ENCODE assay signal across 7 mouse cellular contexts in the genomic region with DNA sequence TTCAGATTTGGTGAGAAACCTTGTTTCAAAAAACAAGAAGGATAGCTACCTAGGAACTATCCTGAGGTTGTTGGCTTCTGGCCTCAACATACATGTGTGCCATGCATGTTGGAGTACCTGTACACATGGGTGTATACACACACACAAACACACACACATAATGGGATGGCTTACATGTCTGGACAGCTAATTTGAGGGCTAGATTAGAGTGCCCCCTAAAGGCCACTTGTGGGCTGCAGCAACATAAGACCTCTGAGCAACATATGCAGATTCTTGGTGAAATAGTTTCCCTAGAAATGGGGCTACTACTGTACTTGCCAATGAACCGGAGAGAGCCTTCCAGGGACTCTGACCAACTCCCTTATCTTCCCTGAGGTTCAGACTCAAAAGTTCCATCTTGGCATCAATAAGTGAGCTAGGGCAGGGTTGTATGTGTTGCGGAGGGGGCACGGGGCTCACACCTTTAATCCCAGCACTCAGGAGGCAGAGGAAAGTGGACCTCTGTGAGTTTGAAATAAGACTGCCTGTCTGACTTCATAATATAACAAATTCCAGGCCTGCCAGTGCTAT. TPM values are rescaled to one million over a fixed set of nuclear protein-coding genes. Genes with fewer than 3 reads are reported as not detected.
A peak's percentile ranks its signal among the peaks of the same experiment; 100 is the strongest.
DNase-seq lines count a peak whose midpoint lies in the region; TF ChIP-seq lines count a peak whose summit lies in the region.

No protein-coding gene starts in this region.

- no peaks in the 10 kb centered on the region for H3K4me1 ChIP-seq in ES-E14 (ENCODE audit: control insufficient read depth in 2 of 2, insufficient read depth in 2 of 2, low read length in 2 of 2, poor library complexity in 1 of 2)

- intact Hi-C loops in left cerebral cortex, postnatal 14 days (cut with DNase I), result loop anchor here (2.0 kb wide), 1 partner anchor 100 kb away; no protein-coding TSS in a partner anchor
- intact Hi-C loops in left cerebral cortex, postnatal 36 days (cut with DNase I), result loop anchor here (2.0 kb wide), 1 partner anchor 100 kb away; no protein-coding TSS in a partner anchor

- peak; percentile 40 to 41 for DNase-seq in left cerebral cortex, postnatal 14 days (ENCODE audit: low spot score in 2 of 2)
- DNase-seq in left cerebral cortex, postnatal 36 days (ENCODE audit: low spot score in 2 of 2), result no peak
- DNase-seq in ES-E14 (ENCODE audit: low read depth, low spot score), result peak; percentile 36
- DNase-seq in adrenal gland, postnatal 36 days, result peak; percentile 54 to 65
- peak; percentile 50 for DNase-seq in fibroblast of lung, adult 2 months (ENCODE audit: low read depth)
- peak; percentile 56 to 57 for DNase-seq in lung, adult 18-20 months
- peak; percentile 32 for DNase-seq in right cerebral cortex, postnatal 14 days

- no peak overlapping the region for H3K27ac ChIP-seq in ES-E14 (ENCODE audit: insufficient read depth, low read depth, low read length, poor library complexity, severe bottlenecking)

- no peak overlapping the region for H3K4me3 ChIP-seq in ES-E14 (ENCODE audit: insufficient read depth in 1 of 2, low read depth in 1 of 2, low read length in 2 of 2, poor library complexity in 1 of 2, severe bottlenecking in 1 of 2)

- H3K9me3 ChIP-seq in ES-E14 (ENCODE audit: control insufficient read depth, insufficient read depth, low read depth, low read length), result no peaks in the 10 kb centered on the region

- in situ Hi-C loops in ES-E14 (cut with MboI; ENCODE audit: low sequenced_read_pairs in 2 of 2, unreplicated experiment in 2 of 2), result no loop called here

- no peak overlapping the region for H3K9ac ChIP-seq in ES-E14 (ENCODE audit: insufficient read depth, low read depth, low read length, poor library complexity, severe bottlenecking)

- peaks cover 7% of the 10 kb centered on the region; the same call in 1 of the 2 replicates for H3K36me3 ChIP-seq in ES-E14 (ENCODE audit: control insufficient read depth, insufficient read depth, low read length, poor library complexity, severe bottlenecking)

TF ChIP-seq in ES-E14, 5 proteins besides CTCF, POLR2A, EP300 and RAD21:
- TF ChIP-seq ZNF384 (IDR thresholded peaks at IDR 0.05; ENCODE audit: low read depth, low read length), result no peak
- no peak for TF ChIP-seq CHD2 (IDR thresholded peaks at IDR 0.05; ENCODE audit: low read depth, low read length)
- TF ChIP-seq HCFC1 (IDR thresholded peaks at IDR 0.05; ENCODE audit: borderline replicate concordance, insufficient read depth, low read length), result no peak
- TF ChIP-seq MAFK (IDR thresholded peaks at IDR 0.05; ENCODE audit: insufficient read depth, low read depth, low read length), result no peak
- TF ChIP-seq ZC3H11A (IDR thresholded peaks at IDR 0.05; ENCODE audit: borderline replicate concordance, low read depth, low read length), result no peak

RNA-seq across cellular contexts. Expression of a gene that starts 15.2 kb away (rescaled TPM):
- 10 to 100 TPM; 31.8 to 35.1 TPM for total RNA-seq in left cerebral cortex, postnatal 14 days (2021)
- total RNA-seq in left cerebral cortex, postnatal 36 days (2021), result 10 to 100 TPM; 19.9 to 36.9 TPM
- total RNA-seq in ES-E14 (2012; rRNA removed), result 17.5 and 25.8 TPM in 2 replicates
- total RNA-seq in adrenal gland, postnatal 36 days (2021), result 10 to 100 TPM; 22.3 to 29.7 TPM

RNA-seq across cellular contexts. Expression of a gene that starts 16.3 kb away (rescaled TPM):
- total RNA-seq in left cerebral cortex, postnatal 14 days (2021), result 1 to 10 TPM; 1.2 to 1.6 TPM
- total RNA-seq in left cerebral cortex, postnatal 36 days (2021), result 1 to 10 TPM; 1.8 to 2.5 TPM
- 11.9 and 13.8 TPM in 2 replicates for total RNA-seq in ES-E14 (2012; rRNA removed)
- 1 to 10 TPM; 2.1 to 3.3 TPM for total RNA-seq in adrenal gland, postnatal 36 days (2021)

Comparison
In these comparisons a context has a peak if more than half of its experiments do, and no peak if none do; other contexts are left out.
1. DNase-seq: peak in left cerebral cortex, postnatal 14 days (2 of 2), ES-E14 (single experiment), adrenal gland, postnatal 36 days (2 of 2), fibroblast of lung, adult 2 months (single experiment), lung, adult 18-20 months (2 of 2) and right cerebral cortex, postnatal 14 days (single experiment); none in left cerebral cortex, postnatal 36 days (0 of 2).